ENCODE assay signal across 13 mouse cellular contexts in the genomic region with DNA sequence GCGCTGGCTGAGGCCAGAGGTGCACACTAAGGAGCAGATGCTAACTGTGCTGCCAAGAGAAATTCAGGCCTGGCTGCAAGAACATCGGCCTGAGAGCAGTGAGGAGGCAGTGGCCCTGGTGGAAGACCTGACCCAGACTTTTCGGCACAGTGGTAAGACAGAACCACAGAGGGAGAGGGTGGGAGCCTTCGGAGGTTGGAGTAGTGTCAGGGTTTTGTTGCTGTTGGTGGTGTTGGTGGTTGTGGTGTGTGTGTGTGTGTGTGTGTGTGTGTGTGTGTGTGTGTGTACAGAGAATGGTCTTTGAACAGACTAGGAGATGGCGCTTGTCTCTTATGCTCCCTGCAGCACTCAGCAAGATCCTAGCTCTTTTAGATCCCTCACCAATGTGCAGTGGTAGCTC. TPM values are rescaled to one million over a fixed set of nuclear protein-coding genes. Genes with fewer than 3 reads are reported as not detected.
DNase-seq lines count a peak whose midpoint lies in the region; ATAC-seq and TF ChIP-seq lines count a peak whose summit lies in the region.
"Had no signal": no experiment of that assay in that cellular context is flagged by ENCODE, and none has a peak within 500 bp of the region (broad histone marks: within the 10 kb centered on the region; RNA-seq: fewer than 3 reads in every experiment).

No protein-coding gene starts in this region.

- DNase-seq in heart, postnatal 4 days = no peak
- DNase-seq in lung, postnatal 25 days (ENCODE audit: low spot score) = no peak
- no peak for DNase-seq in forebrain, postnatal 0 days
- no peak for DNase-seq in cerebellum, adult 9-11 months
- no peak for DNase-seq in yolk sac, embryonic 10.5 days (ENCODE audit: low spot score)
- DNase-seq: gastrocnemius, postnatal 14 days; right cerebral cortex, adult 18-20 months; thymus, postnatal 14 days had no signal

- no peaks in the 10 kb centered on the region for H3K9me3 ChIP-seq in heart, embryonic 11.5 days (replicated peaks; ENCODE audit: control insufficient read depth, low read length)
- no peaks in the 10 kb centered on the region for H3K9me3 ChIP-seq in lung, embryonic 16.5 days (ENCODE audit: control insufficient read depth, low read length)
- H3K9me3 ChIP-seq in forebrain, postnatal 0 days (ENCODE audit: low read length) = no peaks in the 10 kb centered on the region
- no peaks in the 10 kb centered on the region for H3K9me3 ChIP-seq in midbrain, embryonic 16.5 days (replicated peaks; ENCODE audit: control insufficient read depth, low read length, poor library complexity, severe bottlenecking)
- H3K9me3 ChIP-seq: megakaryocyte, embryonic 14.5 days had no signal

- H3K27me3 ChIP-seq in heart, embryonic 11.5 days (ENCODE audit: control insufficient read depth, insufficient read depth, low read length) = no peaks in the 10 kb centered on the region
- H3K27me3 ChIP-seq in lung, embryonic 16.5 days (ENCODE audit: control insufficient read depth, insufficient read depth, low read depth, low read length) = no peaks in the 10 kb centered on the region
- H3K27me3 ChIP-seq in forebrain, postnatal 0 days (ENCODE audit: insufficient read depth, low read length) = no peaks in the 10 kb centered on the region
- H3K27me3 ChIP-seq in midbrain, embryonic 16.5 days (ENCODE audit: control insufficient read depth, insufficient read depth, low read depth, low read length) = no peaks in the 10 kb centered on the region
- H3K27me3 ChIP-seq: megakaryocyte, embryonic 14.5 days had no signal

- no peak for TF ChIP-seq CTCF in forebrain, postnatal 0 days (IDR thresholded peaks at IDR 0.05; ENCODE audit: low read depth)

- WGBS in heart, embryonic 11.5 days (ENCODE audit: insufficient replicate concordance) = 91% methylated on average over 5 of the region's 5 CpGs
- 85% methylated on average over 5 of the region's 5 CpGs for whole genome bisulfite sequencing in lung, embryonic 16.5 days
- 77% methylated on average over 5 of the region's 5 CpGs for WGBS in forebrain, postnatal 0 days
- 78% methylated on average over 5 of the region's 5 CpGs for WGBS in midbrain, embryonic 16.5 days

- H3K4me3 ChIP-seq in heart, embryonic 11.5 days (ENCODE audit: low read depth, low read length) = no peak overlapping the region
- no peak overlapping the region for H3K4me3 ChIP-seq in lung, embryonic 16.5 days (ENCODE audit: low read length)
- H3K4me3 ChIP-seq in forebrain, postnatal 0 days (ENCODE audit: low read depth, low read length) = no peak overlapping the region
- H3K4me3 ChIP-seq in midbrain, embryonic 16.5 days (ENCODE audit: low read depth, low read length) = 0 out of 2 replicates have a peak overlapping the region, but pooled peaks have one; percentile 2

- H3K36me3 ChIP-seq in heart, embryonic 11.5 days (ENCODE audit: control insufficient read depth, insufficient read depth, low read length) = peaks cover 24% of the 10 kb centered on the region
- peaks cover 21% of the 10 kb centered on the region for H3K36me3 ChIP-seq in lung, embryonic 16.5 days (ENCODE audit: control insufficient read depth, insufficient read depth, low read length)
- H3K36me3 ChIP-seq in forebrain, postnatal 0 days (ENCODE audit: insufficient read depth) = peaks cover 41% of the 10 kb centered on the region
- H3K36me3 ChIP-seq in midbrain, embryonic 16.5 days (ENCODE audit: control insufficient read depth, insufficient read depth, low read length) = peaks cover 19% of the 10 kb centered on the region

- no peak overlapping the region for H3K9ac ChIP-seq in heart, embryonic 11.5 days (ENCODE audit: low read depth, low read length)
- H3K9ac ChIP-seq in lung, embryonic 16.5 days (ENCODE audit: low read length) = peak overlapping the region; percentile 43
- H3K9ac ChIP-seq in forebrain, postnatal 0 days = no peak overlapping the region
- H3K9ac ChIP-seq in midbrain, embryonic 16.5 days (ENCODE audit: low read depth, low read length) = peak overlapping the region; percentile 27

- H3K27ac ChIP-seq in heart, embryonic 11.5 days (ENCODE audit: low read depth, low read length) = no peak overlapping the region
- H3K27ac ChIP-seq in lung, embryonic 16.5 days (ENCODE audit: low read length) = peak overlapping the region; percentile 73; the same call in 1 of the 2 replicates
- no peak overlapping the region for H3K27ac ChIP-seq in forebrain, postnatal 0 days (ENCODE audit: low read depth, low read length)
- H3K27ac ChIP-seq in midbrain, embryonic 16.5 days (ENCODE audit: low read length) = no peak overlapping the region

- H3K4me2 ChIP-seq in heart, embryonic 11.5 days = peak overlapping the region; percentile 4; the same call in 1 of the 2 replicates
- no peak overlapping the region for H3K4me2 ChIP-seq in lung, embryonic 16.5 days (ENCODE audit: low read depth, low read length)
- peak overlapping the region; percentile 24 for H3K4me2 ChIP-seq in forebrain, postnatal 0 days (ENCODE audit: low read depth)
- H3K4me2 ChIP-seq in midbrain, embryonic 16.5 days (ENCODE audit: low read length) = peak overlapping the region; percentile 68; the same call in 1 of the 2 replicates
- H3K4me2 ChIP-seq: liver, embryonic 11.5 days had no signal

- ATAC-seq in heart, embryonic 11.5 days (replicated peaks; ENCODE audit: insufficient number of reproducible peaks, low FRiP score, low TSS enrichment) = no peak
- ATAC-seq in lung, embryonic 16.5 days (ENCODE audit: low read depth) = no peak
- ATAC-seq in forebrain, postnatal 0 days = no peak
- ATAC-seq in midbrain, embryonic 16.5 days = no peak

- H3K4me1 ChIP-seq in heart, embryonic 11.5 days (ENCODE audit: control insufficient read depth, insufficient read depth, low read length) = peaks cover 23% of the 10 kb centered on the region
- H3K4me1 ChIP-seq in lung, embryonic 16.5 days (replicated peaks; ENCODE audit: control insufficient read depth, insufficient read depth, low read length) = peaks cover 28% of the 10 kb centered on the region
- peaks cover 22% of the 10 kb centered on the region for H3K4me1 ChIP-seq in forebrain, postnatal 0 days (ENCODE audit: insufficient read depth)
- peaks cover 36% of the 10 kb centered on the region for H3K4me1 ChIP-seq in midbrain, embryonic 16.5 days (ENCODE audit: control insufficient read depth, insufficient read depth, low read length)

RNA-seq across cellular contexts. Expression of a gene that starts 2.8 kb away (rescaled TPM):
- polyA plus RNA-seq in heart, embryonic 11.5 days (2014; fragmentation: Nextera tagmentation; extraction: Ambion mirVana) = 1.8 and 2.3 TPM in 2 replicates
- 1 to 10 TPM; 8.4 to 9.0 TPM for total RNA-seq in heart, postnatal 4 days (2021)
- polyA plus RNA-seq in lung, embryonic 16.5 days (2015; fragmentation: Nextera tagmentation; extraction: Ambion mirVana) = 1.9 and 2.3 TPM in 2 replicates
- total RNA-seq in forebrain, postnatal 0 days (2014; rRNA removed) = 29.1 and 38.3 TPM in 2 replicates
- polyA plus RNA-seq in forebrain, postnatal 0 days (2015; fragmentation: Nextera tagmentation; extraction: Ambion mirVana) = 1.6 and 3.3 TPM in 2 replicates
- 4.0 TPM in 2 replicates for polyA plus RNA-seq in midbrain, embryonic 16.5 days (2015; fragmentation: Nextera tagmentation; extraction: Ambion mirVana)

RNA-seq across cellular contexts. Expression of a gene that starts 37.5 kb away (rescaled TPM):
- 21.6 and 24.2 TPM in 2 replicates for polyA plus RNA-seq in heart, embryonic 11.5 days (2014; fragmentation: Nextera tagmentation; extraction: Ambion mirVana)
- 10 to 100 TPM in 1 of 2 experiments, 1 to 10 TPM in 1; 9.2 to 11.0 TPM for total RNA-seq in heart, postnatal 4 days (2021)
- 32.2 and 35.5 TPM in 2 replicates for polyA plus RNA-seq in lung, embryonic 16.5 days (2015; fragmentation: Nextera tagmentation; extraction: Ambion mirVana)
- 48.4 and 54.0 TPM in 2 replicates for total RNA-seq in forebrain, postnatal 0 days (2014; rRNA removed)
- polyA plus RNA-seq in forebrain, postnatal 0 days (2015; fragmentation: Nextera tagmentation; extraction: Ambion mirVana) = 38.6 and 41.2 TPM in 2 replicates
- polyA plus RNA-seq in midbrain, embryonic 16.5 days (2015; fragmentation: Nextera tagmentation; extraction: Ambion mirVana) = 35.1 and 36.3 TPM in 2 replicates

RNA-seq across cellular contexts. Expression of a gene that starts 37.7 kb away (rescaled TPM):
- 33.5 and 35.9 TPM in 2 replicates for polyA plus RNA-seq in heart, embryonic 11.5 days (2014; fragmentation: Nextera tagmentation; extraction: Ambion mirVana)
- total RNA-seq in heart, postnatal 4 days (2021) = 10 to 100 TPM; 77.6 to 84.1 TPM
- 136 and 141 TPM in 2 replicates for polyA plus RNA-seq in lung, embryonic 16.5 days (2015; fragmentation: Nextera tagmentation; extraction: Ambion mirVana)
- total RNA-seq in forebrain, postnatal 0 days (2014; rRNA removed) = 30.1 and 35.9 TPM in 2 replicates
- 8.6 and 11.5 TPM in 2 replicates for polyA plus RNA-seq in forebrain, postnatal 0 days (2015; fragmentation: Nextera tagmentation; extraction: Ambion mirVana)
- polyA plus RNA-seq in midbrain, embryonic 16.5 days (2015; fragmentation: Nextera tagmentation; extraction: Ambion mirVana) = 17.5 and 21.2 TPM in 2 replicates

RNA-seq across cellular contexts. Expression of a gene that starts 41.4 kb away (rescaled TPM):
- polyA plus RNA-seq in heart, embryonic 11.5 days (2014; fragmentation: Nextera tagmentation; extraction: Ambion mirVana) = 4.7 and 4.9 TPM in 2 replicates
- total RNA-seq in heart, postnatal 4 days (2021) = 1 to 10 TPM; 3.1 to 3.5 TPM
- polyA plus RNA-seq in lung, embryonic 16.5 days (2015; fragmentation: Nextera tagmentation; extraction: Ambion mirVana) = 9.7 and 9.9 TPM in 2 replicates
- 8.6 and 13.5 TPM in 2 replicates for total RNA-seq in forebrain, postnatal 0 days (2014; rRNA removed)
- 10.9 and 13.9 TPM in 2 replicates for polyA plus RNA-seq in forebrain, postnatal 0 days (2015; fragmentation: Nextera tagmentation; extraction: Ambion mirVana)
- polyA plus RNA-seq in midbrain, embryonic 16.5 days (2015; fragmentation: Nextera tagmentation; extraction: Ambion mirVana) = 4.6 and 5.9 TPM in 2 replicates

Comparison
In these comparisons a context has a peak if more than half of its experiments do, and no peak if none do; other contexts are left out.
1. H3K9ac ChIP-seq: peak in lung, embryonic 16.5 days (single experiment) and midbrain, embryonic 16.5 days (single experiment); none in heart, embryonic 11.5 days (single experiment) and forebrain, postnatal 0 days (single experiment).